Mouse (Mus musculus): ENCODE data around the gene Pask.
A peak's percentile ranks its signal among the peaks of the same experiment; 100 is the strongest.
"Not testable (repeated sequence)": the region's sequence is repeated elsewhere in the genome, so short reads cannot be mapped to it uniquely, and the experiment has no call there.

Pask gene

GRCm38 (mm10) chr1:93342648-93343503 is at the start of gene Pask, which contains the start of gene Ppp1r7:
Gene Pask (minus strand): TSS chr1:93343482.
Gene Ppp1r7 (plus strand): TSS chr1:93342854.
- DNase-seq (ENCODE audit: low read depth, low spot score): peak; percentile 99

GRCm38 (mm10) chr1:93388906-93389305 is 45.6 kb upstream of the Pask start:
- DNase-seq (ENCODE audit: low read depth, low spot score): no peak

GRCm38 (mm10) chr1:93387198-93387597 is 43.9 kb upstream of the Pask start:
- DNase-seq (ENCODE audit: low read depth, low spot score): no peak

- no peak for DNase-seq (ENCODE audit: low read depth, low spot score)
Observed at GRCm38 (mm10) chr1:93379117-93379516, 35.8 kb upstream of the Pask start.

GRCm38 (mm10) chr1:93377307-93377706 is 34.0 kb upstream of the Pask start:
- no peak for DNase-seq (ENCODE audit: low read depth, low spot score)

GRCm38 (mm10) chr1:93373665-93374064 is 30.4 kb upstream of the Pask start, which contains the start of gene Ano7:
Gene Ano7 (plus strand): TSS chr1:93373930.
- no peak for DNase-seq (ENCODE audit: low read depth, low spot score)

- no peak for DNase-seq (ENCODE audit: low read depth, low spot score)
Observed at GRCm38 (mm10) chr1:93365641-93366040, 22.4 kb upstream of the Pask start.

GRCm38 (mm10) chr1:93362661-93363060 is 19.4 kb upstream of the Pask start:
- DNase-seq (ENCODE audit: low read depth, low spot score): no peak

GRCm38 (mm10) chr1:93352724-93353123 is 9.4 kb upstream of the Pask start:
- DNase-seq (ENCODE audit: low read depth, low spot score): no peak

- DNase-seq (ENCODE audit: low read depth, low spot score): no peak
Observed at GRCm38 (mm10) chr1:93349701-93350100, 6.4 kb upstream of the Pask start.

GRCm38 (mm10) chr1:93347176-93347575 is 3.9 kb upstream of the Pask start:
- DNase-seq (ENCODE audit: low read depth, low spot score): no peak

- peak; percentile 99 for DNase-seq (ENCODE audit: low read depth, low spot score)
Observed at GRCm38 (mm10) chr1:93343504-93344047, 294 bp upstream of the Pask start.

GRCm38 (mm10) chr1:93334621-93335020 is 8.7 kb downstream of the Pask start:
- peak; percentile 77 for DNase-seq (ENCODE audit: low read depth, low spot score)

GRCm38 (mm10) chr1:93326446-93326845 is 16.8 kb downstream of the Pask start:
- DNase-seq (ENCODE audit: low read depth, low spot score): peak; percentile 96

- DNase-seq (ENCODE audit: low read depth, low spot score): no peak
Observed at GRCm38 (mm10) chr1:93323973-93324372, 19.3 kb downstream of the Pask start.

- DNase-seq (ENCODE audit: low read depth, low spot score): peak; percentile 90
Observed at GRCm38 (mm10) chr1:93305581-93306337, 37.5 kb downstream of the Pask start, which contains the start of gene Mterf4. Gene Mterf4 (minus strand): TSS chr1:93305915.

- DNase-seq (ENCODE audit: low read depth, low spot score): peak; percentile 23
Observed at GRCm38 (mm10) chr1:93300578-93300977, 42.7 kb downstream of the Pask start.

- DNase-seq (ENCODE audit: low read depth, low spot score): no peak
Observed at GRCm38 (mm10) chr1:93299791-93300190, 43.5 kb downstream of the Pask start.

- DNase-seq (ENCODE audit: low read depth, low spot score): not testable (repeated sequence)
Observed at GRCm38 (mm10) chr1:93294491-93294890, 48.8 kb downstream of the Pask start.

- no peak for DNase-seq (ENCODE audit: low read depth, low spot score)
Observed at GRCm38 (mm10) chr1:93292006-93292405, 51.3 kb downstream of the Pask start.

- no peak for DNase-seq (ENCODE audit: low read depth, low spot score)
Observed at GRCm38 (mm10) chr1:93291591-93291990, 51.7 kb downstream of the Pask start.

- DNase-seq (ENCODE audit: low read depth, low spot score): no peak
Observed at GRCm38 (mm10) chr1:93290956-93291355, 52.3 kb downstream of the Pask start.
